Mouse (Mus musculus) MEL (cell line): Measurements from ENCODE around the gene Itpr3.

Experiments
- CTCF ChIP-seq, 3 experiments: IDR thresholded peaks in 2 of 3; conservative IDR thresholded peaks in 1 of 3; 2 replicates each; pipeline ENCODE4 v1.5.1; 2011 to 2012; ENCODE audit warnings: low read length in 3 of 3, low read depth in 2 of 3, mild to moderate bottlenecking in 2 of 3, improper control_type of control experiment in 1 of 3, inconsistent platforms in 1 of 3, mixed read lengths in 1 of 3, moderate library complexity in 1 of 3; ENCODE audit not compliant: control insufficient read depth in 1 of 3, insufficient read depth in 1 of 3, poor library complexity in 1 of 3, severe bottlenecking in 1 of 3
- E2F4 ChIP-seq: IDR thresholded peaks from 2 replicates; pipeline ENCODE4 v1.6.1; 2011; ENCODE audit warnings: low read depth, low read length, improper control_type of control experiment, borderline replicate concordance
- GABPA ChIP-seq: IDR thresholded peaks from 2 replicates; pipeline ENCODE4 v1.6.1; 2012; ENCODE audit warnings: low read depth, mild to moderate bottlenecking, inconsistent platforms, low read length, improper control_type of control experiment, moderate library complexity
- HCFC1 ChIP-seq: IDR thresholded peaks from 2 replicates; pipeline ENCODE4 v1.6.1; 2012; ENCODE audit warnings: low read depth, mild to moderate bottlenecking, inconsistent platforms, low read length, improper control_type of control experiment, moderate library complexity
- MAFK ChIP-seq: IDR thresholded peaks from 2 replicates; pipeline ENCODE4 v1.6.1; 2011; ENCODE audit warnings: low read depth, mild to moderate bottlenecking, low read length, improper control_type of control experiment, borderline replicate concordance
- MAX ChIP-seq: IDR thresholded peaks from 2 replicates; pipeline ENCODE4 v1.6.1; 2011; ENCODE audit warnings: low read length, improper control_type of control experiment
- NELFE ChIP-seq: IDR thresholded peaks from 2 replicates; pipeline ENCODE4 v1.6.1; 2011; ENCODE audit warnings: low read depth, low read length, improper control_type of control experiment
- POLR2A ChIP-seq, 2 experiments: IDR thresholded peaks; 2 replicates each; pipeline ENCODE4 v1.6.1; 2011 to 2012; ENCODE audit warnings: low read length in 2 of 2, mild to moderate bottlenecking in 2 of 2, control low read depth in 1 of 2, improper control_type of control experiment in 1 of 2, low read depth in 1 of 2, moderate library complexity in 1 of 2; ENCODE audit not compliant: control insufficient read depth in 1 of 2, insufficient read depth in 1 of 2, poor library complexity in 1 of 2

DNA sequence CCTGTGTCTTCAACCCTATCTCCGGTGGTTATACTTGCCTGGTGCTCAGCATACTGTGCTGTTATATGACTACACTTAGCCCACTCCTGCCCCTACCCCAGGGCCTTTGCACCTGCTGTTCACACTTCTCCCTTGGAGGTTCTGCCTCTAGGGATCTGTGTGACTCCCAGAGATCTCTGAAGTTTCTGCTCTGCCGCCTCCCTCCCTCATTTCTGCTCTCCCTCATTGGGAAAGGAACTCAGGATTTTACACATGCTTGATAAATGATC, 15.4 kb upstream of the Itpr3 start:
- TF ChIP-seq GABPA (no peak), POLR2A (IDR thresholded peaks at IDR 0.05; ENCODE audit: control insufficient read depth in 1 of 2, insufficient read depth in 1 of 2, low read depth in 1 of 2, low read length in 2 of 2, poor library complexity in 1 of 2) (no peak), CTCF (IDR thresholded peaks at IDR 0.05 in 2 of 3, conservative IDR thresholded peaks at IDR 0.05 in 1 of 3; ENCODE audit: control insufficient read depth in 1 of 3, insufficient read depth in 1 of 3, low read depth in 2 of 3, low read length in 3 of 3, poor library complexity in 1 of 3, severe bottlenecking in 1 of 3) (no peak), E2F4 (no peak), MAX (no peak), HCFC1 (no peak), MAFK (no peak), NELFE (no peak)
